Mouse (Mus musculus): ENCODE measurements around the gene Wnk2. TPM values are rescaled to one million over a fixed set of nuclear protein-coding genes. Genes with fewer than 3 reads are reported as not detected.

Wnk2 gene
- polyA plus RNA-seq, 1 experiment from 2014 or later, result 1.6 TPM

DNA sequence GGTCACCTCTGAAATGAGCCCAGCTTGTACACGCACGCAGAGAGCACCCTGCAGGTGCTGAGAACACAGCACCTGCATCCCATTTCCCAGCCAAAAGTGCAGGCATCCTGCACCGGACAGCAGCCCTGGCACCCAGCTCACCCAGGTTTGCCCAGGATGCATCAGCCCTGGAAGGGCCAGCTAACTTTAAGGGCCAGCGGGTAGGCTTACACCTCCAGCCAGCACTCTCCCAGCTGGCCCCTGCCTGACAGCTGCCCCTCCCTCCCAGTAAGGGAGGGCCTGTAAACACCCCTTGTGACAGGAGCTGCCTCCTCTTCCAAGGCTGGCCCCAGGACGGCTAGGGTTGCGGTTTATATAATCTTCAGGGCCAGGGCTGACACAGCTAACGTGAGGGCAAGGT, 2.4 kb downstream of the Wnk2 start:
- ATAC-seq (ENCODE audit: low FRiP score, low TSS enrichment) (no peak), DNase-seq (ENCODE audit: low spot score) (no peak)
- no peaks in the 10 kb centered on the region for H3K27me3 ChIP-seq (ENCODE audit: control insufficient read depth, insufficient read depth, low read length)
- H3K4me3 ChIP-seq (ENCODE audit: low read depth, low read length), result peak overlapping the region; percentile 71; the same call in 1 of the 2 replicates
- no peaks in the 10 kb centered on the region; the same call in 1 of the 2 replicates for H3K4me1 ChIP-seq (replicated peaks; ENCODE audit: control insufficient read depth, insufficient read depth)
- WGBS, result 50% methylated on average over 7 of the region's 7 CpGs
- no peak for TF ChIP-seq CTCF (IDR thresholded peaks at IDR 0.05; ENCODE audit: low read depth)
- TF ChIP-seq EP300 (optimal IDR thresholded peaks at IDR 0.05), result no peak
- H3K4me2 ChIP-seq (replicated peaks; ENCODE audit: low read depth), result peak overlapping the region; percentile 100
- no peaks in the 10 kb centered on the region for H3K36me3 ChIP-seq (ENCODE audit: control insufficient read depth, insufficient read depth, low read length)
- H3K9ac ChIP-seq (ENCODE audit: low read length), result no peak overlapping the region
- H3K9me3 ChIP-seq (ENCODE audit: control insufficient read depth, low read length), result peaks cover 2% of the 10 kb centered on the region; the same call in 1 of the 2 replicates
- no peak overlapping the region for H3K27ac ChIP-seq (replicated peaks)

DNA sequence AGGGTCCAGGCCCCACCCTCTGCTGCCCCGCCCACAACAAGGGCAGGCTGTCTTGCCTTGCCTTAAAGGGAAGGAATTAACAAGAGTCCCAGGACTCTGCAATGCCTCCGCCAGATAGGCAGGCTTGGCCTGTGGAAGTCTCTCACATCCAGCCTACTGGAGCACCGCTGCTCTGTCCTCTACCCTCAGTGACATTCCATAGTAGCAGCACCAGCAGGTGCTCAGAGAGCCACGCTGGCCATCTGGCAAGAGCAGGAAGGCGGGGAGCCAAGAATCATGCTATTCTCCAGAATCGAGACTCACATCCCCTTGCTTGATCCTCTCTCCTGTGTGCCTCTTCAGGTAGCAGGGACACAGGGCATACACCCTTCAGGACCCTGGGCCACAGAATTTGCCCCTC, 3.4 kb downstream of the Wnk2 start:
- ATAC-seq (ENCODE audit: low FRiP score, low TSS enrichment), result no peak
- Histone ChIP-seq H3K4me3 (ENCODE audit: low read depth, low read length) (no peak overlapping the region), H3K9ac (ENCODE audit: low read length) (no peak overlapping the region), H3K4me1 (replicated peaks; ENCODE audit: control insufficient read depth, insufficient read depth) (no peaks in the 10 kb centered on the region; the same call in 1 of the 2 replicates), H3K4me2 (replicated peaks; ENCODE audit: low read depth) (no peak overlapping the region), H3K36me3 (ENCODE audit: control insufficient read depth, insufficient read depth, low read length) (no peaks in the 10 kb centered on the region), H3K27ac (replicated peaks) (peak overlapping the region; percentile 24; the same call in 1 of the 2 replicates), H3K9me3 (ENCODE audit: control insufficient read depth, low read length) (peaks cover 2% of the 10 kb centered on the region; the same call in 1 of the 2 replicates), H3K27me3 (ENCODE audit: control insufficient read depth, insufficient read depth, low read length) (no peaks in the 10 kb centered on the region)
- 41% methylated on average over 6 of the region's 6 CpGs for WGBS
- TF ChIP-seq EP300 (optimal IDR thresholded peaks at IDR 0.05), result no peak
- TF ChIP-seq CTCF (IDR thresholded peaks at IDR 0.05; ENCODE audit: low read depth), result no peak
- no peak for DNase-seq (ENCODE audit: low spot score)

DNA sequence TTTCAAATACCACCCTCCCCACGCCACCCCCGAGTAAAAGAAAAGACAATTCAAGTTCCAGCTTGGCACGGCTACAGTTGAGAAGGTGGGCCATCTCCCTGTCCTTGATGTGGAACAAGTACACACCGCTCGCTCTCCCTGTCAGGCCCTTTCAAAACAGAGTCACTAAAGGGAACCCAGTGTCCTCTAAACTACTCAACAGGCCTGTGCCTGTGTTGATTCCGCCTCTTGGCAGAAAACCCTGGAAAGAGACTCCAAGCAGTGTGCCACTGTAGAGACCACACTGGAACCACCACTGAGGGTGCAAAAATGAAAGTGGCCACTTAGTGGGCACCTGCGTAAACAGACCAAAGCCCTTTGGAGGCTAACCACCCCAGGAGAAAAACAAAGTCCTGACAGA, 4.5 kb downstream of the Wnk2 start:
- 71% methylated on average over 7 of the region's 7 CpGs for WGBS
- ATAC-seq (ENCODE audit: low FRiP score, low TSS enrichment), result no peak
- no peaks in the 10 kb centered on the region for H3K36me3 ChIP-seq (ENCODE audit: control insufficient read depth, insufficient read depth, low read length)
- H3K4me2 ChIP-seq (replicated peaks; ENCODE audit: low read depth), result no peak overlapping the region
- H3K4me3 ChIP-seq (ENCODE audit: low read depth, low read length), result no peak overlapping the region
- no peaks in the 10 kb centered on the region for H3K27me3 ChIP-seq (ENCODE audit: control insufficient read depth, insufficient read depth, low read length)
- TF ChIP-seq CTCF (IDR thresholded peaks at IDR 0.05; ENCODE audit: low read depth) (no peak), EP300 (optimal IDR thresholded peaks at IDR 0.05) (no peak)
- H3K27ac ChIP-seq (replicated peaks), result peak overlapping the region; percentile 30; the same call in 1 of the 2 replicates
- H3K4me1 ChIP-seq (replicated peaks; ENCODE audit: control insufficient read depth, insufficient read depth), result no peaks in the 10 kb centered on the region; the same call in 1 of the 2 replicates
- H3K9ac ChIP-seq (ENCODE audit: low read length), result no peak overlapping the region
- no peak for DNase-seq (ENCODE audit: low spot score)
- peaks cover 2% of the 10 kb centered on the region; the same call in 1 of the 2 replicates for H3K9me3 ChIP-seq (ENCODE audit: control insufficient read depth, low read length)

DNA sequence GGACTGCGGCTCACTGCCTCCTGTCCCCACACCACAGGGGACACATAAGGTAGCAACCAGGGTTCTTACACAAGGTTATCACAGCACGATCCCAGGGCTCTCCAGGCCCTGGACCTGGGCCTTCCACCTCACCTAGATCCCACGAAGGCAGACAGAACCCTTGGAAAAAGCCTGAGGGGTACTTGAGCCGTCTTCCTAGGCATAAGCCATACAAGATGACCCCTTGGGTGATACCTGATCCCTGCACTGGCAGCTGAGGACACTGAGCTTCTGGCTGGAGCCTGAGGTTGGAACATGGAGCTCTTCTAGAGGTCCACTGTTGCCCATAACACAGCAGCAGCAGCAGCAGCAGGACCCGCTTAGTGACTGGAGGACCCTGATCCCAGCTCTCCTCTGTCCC, 5.4 kb downstream of the Wnk2 start:
- H3K9me3 ChIP-seq (ENCODE audit: control insufficient read depth, low read length), result peaks cover under 1% of the 10 kb centered on the region; the same call in 1 of the 2 replicates
- WGBS, result 78% methylated on average over 5 of the region's 5 CpGs
- no peak overlapping the region for H3K4me2 ChIP-seq (replicated peaks; ENCODE audit: low read depth)
- H3K27ac ChIP-seq (replicated peaks), result no peak overlapping the region
- TF ChIP-seq CTCF (IDR thresholded peaks at IDR 0.05; ENCODE audit: low read depth) (no peak), EP300 (optimal IDR thresholded peaks at IDR 0.05) (no peak)
- H3K27me3 ChIP-seq (ENCODE audit: control insufficient read depth, insufficient read depth, low read length), result no peaks in the 10 kb centered on the region
- no peak overlapping the region for H3K4me3 ChIP-seq (ENCODE audit: low read depth, low read length)
- H3K4me1 ChIP-seq (replicated peaks; ENCODE audit: control insufficient read depth, insufficient read depth), result no peaks in the 10 kb centered on the region; the same call in 1 of the 2 replicates
- DNase-seq (ENCODE audit: low spot score) (no peak), ATAC-seq (ENCODE audit: low FRiP score, low TSS enrichment) (no peak)
- no peaks in the 10 kb centered on the region for H3K36me3 ChIP-seq (ENCODE audit: control insufficient read depth, insufficient read depth, low read length)
- no peak overlapping the region for H3K9ac ChIP-seq (ENCODE audit: low read length)

DNA sequence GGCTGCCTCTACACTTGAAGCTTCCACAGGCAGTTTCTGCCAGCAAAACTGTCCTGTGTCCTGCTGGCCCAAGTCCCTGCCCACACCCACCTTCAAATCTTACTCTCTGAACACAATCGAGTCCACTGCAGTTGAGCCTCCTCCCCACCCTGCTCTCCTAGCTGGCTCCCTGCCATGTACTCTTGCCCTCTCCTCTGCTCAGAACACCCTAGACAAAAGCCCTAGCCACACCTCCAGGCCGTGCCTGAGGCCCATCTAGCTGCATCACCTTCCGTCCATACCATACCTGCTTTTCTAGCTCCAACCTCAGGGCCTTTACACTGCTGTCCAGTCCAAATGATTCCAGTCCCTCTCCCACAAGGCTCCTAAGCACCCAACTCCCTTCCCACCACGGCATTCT, 7.2 kb downstream of the Wnk2 start:
- H3K4me2 ChIP-seq (replicated peaks; ENCODE audit: low read depth), result no peak overlapping the region
- no peak overlapping the region for H3K4me3 ChIP-seq (ENCODE audit: low read depth, low read length)
- no peaks in the 10 kb centered on the region; the same call in 1 of the 2 replicates for H3K4me1 ChIP-seq (replicated peaks; ENCODE audit: control insufficient read depth, insufficient read depth)
- H3K27ac ChIP-seq (replicated peaks), result peak overlapping the region; percentile 40; the same call in 1 of the 2 replicates
- H3K9ac ChIP-seq (ENCODE audit: low read length), result no peak overlapping the region; the same call in 1 of the 2 replicates
- no peaks in the 10 kb centered on the region for H3K9me3 ChIP-seq (ENCODE audit: control insufficient read depth, low read length)
- WGBS, result 43% methylated on average over 4 of the region's 4 CpGs
- DNase-seq (ENCODE audit: low spot score), result peak; percentile 90
- no peaks in the 10 kb centered on the region for H3K36me3 ChIP-seq (ENCODE audit: control insufficient read depth, insufficient read depth, low read length)
- ATAC-seq (ENCODE audit: low FRiP score, low TSS enrichment), result peak; percentile 89
- H3K27me3 ChIP-seq (ENCODE audit: control insufficient read depth, insufficient read depth, low read length), result no peaks in the 10 kb centered on the region
- TF ChIP-seq EP300 (optimal IDR thresholded peaks at IDR 0.05), result no peak
- no peak for TF ChIP-seq CTCF (IDR thresholded peaks at IDR 0.05; ENCODE audit: low read depth)

DNA sequence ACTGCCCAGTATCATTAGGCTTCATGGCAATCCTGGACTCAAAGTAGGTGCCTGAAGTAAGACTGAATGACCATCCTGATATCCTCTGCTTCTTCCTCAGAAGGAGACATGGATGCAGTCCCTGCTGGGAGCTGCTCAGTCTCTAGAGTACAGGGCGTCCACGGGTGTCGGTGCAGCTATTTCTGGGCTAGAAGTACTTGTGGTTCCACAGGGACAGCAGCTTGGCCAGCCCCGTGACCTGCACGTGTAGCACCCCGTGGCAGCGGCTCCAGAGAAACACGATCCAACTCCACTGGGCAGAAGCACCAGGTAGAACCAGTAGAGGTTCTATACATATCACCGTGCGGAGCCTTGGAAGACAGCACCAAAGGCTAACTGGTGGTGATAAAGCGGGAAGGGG, 13.3 kb downstream of the Wnk2 start:
- H3K36me3 ChIP-seq (ENCODE audit: control insufficient read depth, insufficient read depth, low read length), result no peaks in the 10 kb centered on the region
- WGBS, result 90% methylated on average over 11 of the region's 11 CpGs
- H3K9ac ChIP-seq (ENCODE audit: low read length), result no peak overlapping the region
- DNase-seq (ENCODE audit: low spot score) (no peak), ATAC-seq (ENCODE audit: low FRiP score, low TSS enrichment) (no peak)
- H3K4me1 ChIP-seq (replicated peaks; ENCODE audit: control insufficient read depth, insufficient read depth), result peaks cover 9% of the 10 kb centered on the region
- H3K4me3 ChIP-seq (ENCODE audit: low read depth, low read length), result no peak overlapping the region
- TF ChIP-seq EP300 (optimal IDR thresholded peaks at IDR 0.05) (no peak), CTCF (IDR thresholded peaks at IDR 0.05; ENCODE audit: low read depth) (no peak)
- no peaks in the 10 kb centered on the region for H3K9me3 ChIP-seq (ENCODE audit: control insufficient read depth, low read length)
- H3K4me2 ChIP-seq (replicated peaks; ENCODE audit: low read depth), result no peak overlapping the region
- no peak overlapping the region for H3K27ac ChIP-seq (replicated peaks)
- no peaks in the 10 kb centered on the region for H3K27me3 ChIP-seq (ENCODE audit: control insufficient read depth, insufficient read depth, low read length)

Measured in stomach, postnatal 0 days (tissue).